Mouse (Mus musculus) C2C12 (cell line): ENCODE data around the gene Phlda1.

ENCODE experiments used
- CEBPB ChIP-seq: IDR thresholded peaks from one replicate; pipeline ENCODE4 v1.6.1; 2011; ENCODE audit warnings: low read depth, mild to moderate bottlenecking, control low read depth, moderate library complexity
- CTCF ChIP-seq: IDR thresholded peaks from one replicate; pipeline ENCODE4 v1.5.1; 2011; ENCODE audit not compliant: control insufficient read depth, insufficient read depth, insufficient read length
- FOSL1 ChIP-seq: IDR thresholded peaks from one replicate; pipeline ENCODE4 v1.8.0; 2011; ENCODE audit warnings: mild to moderate bottlenecking, low read length; ENCODE audit not compliant: poor library complexity, insufficient read depth, severe bottlenecking
- MAX ChIP-seq: IDR thresholded peaks from one replicate; pipeline ENCODE4 v1.6.1; 2011; ENCODE audit warnings: mild to moderate bottlenecking, control low read depth
- MYOD1 ChIP-seq: IDR thresholded peaks from one replicate; pipeline ENCODE4 v1.6.1; 2011; ENCODE audit warnings: low read depth; ENCODE audit not compliant: control insufficient read depth, insufficient read length
- USF1 ChIP-seq: IDR thresholded peaks from one replicate; pipeline ENCODE4 v1.6.1; 2011; ENCODE audit warnings: low read depth, mild to moderate bottlenecking, control low read depth, moderate library complexity

- TF ChIP-seq CTCF (no peak), USF1 (no peak), FOSL1 (peak; percentile 63), MYOD1 (peak; percentile 60), MAX (peak; percentile 92), CEBPB (no peak)
Measured at GRCm38 (mm10) chr10:111516172-111516588, 10.1 kb downstream of the Phlda1 start.
